Mouse (Mus musculus) forebrain, postnatal 0 days (tissue): ENCODE results near the gene Morn1. TPM values are rescaled to one million over a fixed set of nuclear protein-coding genes. Genes with fewer than 3 reads are reported as not detected.

Experiments
- ATAC-seq: fragments of 200-750 bp; cut with Nextera tagmentation; 2 replicates; pipeline ENCODE4 v1.8.0; 2017; ENCODE audit warnings: mild to moderate bottlenecking, moderate library complexity
- DNase-seq: peaks from one replicate; pipeline ENCODE4 v3.0.0-alpha.2; 2015
- H3K27ac ChIP-seq: fragments of 300-500 bp; sonication (generic); 2 replicates; pipeline ENCODE4 v1.5.1; 2014; ENCODE audit warnings: low read depth, mild to moderate bottlenecking, antibody characterized with exemption, low read length, moderate library complexity, mixed read lengths
- H3K27me3 ChIP-seq: fragments of 300-500 bp; sonication (generic); 2 replicates; pipeline ENCODE4 v1.6.1; 2014; ENCODE audit warnings: mild to moderate bottlenecking, low read length, mixed read lengths; ENCODE audit not compliant: insufficient read depth
- H3K36me3 ChIP-seq: fragments of 300-500 bp; sonication (generic); 2 replicates; pipeline ENCODE4 v1.6.1; 2014; ENCODE audit warnings: mild to moderate bottlenecking, moderate library complexity; ENCODE audit not compliant: insufficient read depth
- H3K4me1 ChIP-seq: fragments of 300-500 bp; sonication (generic); 2 replicates; pipeline ENCODE4 v1.6.1; 2014; ENCODE audit warnings: antibody characterized with exemption; ENCODE audit not compliant: insufficient read depth
- H3K4me2 ChIP-seq: fragments of 300-500 bp; sonication (generic); 2 replicates; pipeline ENCODE4 v1.6.1; 2014; ENCODE audit warnings: low read depth, mild to moderate bottlenecking, moderate library complexity
- H3K4me3 ChIP-seq: fragments of 300-500 bp; sonication (generic); 2 replicates; pipeline ENCODE4 v1.5.1; 2014; ENCODE audit warnings: low read depth, low read length, mixed read lengths
- H3K9ac ChIP-seq: fragments of 300-500 bp; sonication (generic); 2 replicates; pipeline ENCODE4 v1.6.1; 2014; ENCODE audit warnings: mild to moderate bottlenecking
- H3K9me3 ChIP-seq: fragments of 300-500 bp; sonication (generic); 2 replicates; pipeline ENCODE4 v1.6.1; 2016; ENCODE audit warnings: low read length
- CTCF ChIP-seq: sonication (generic); IDR thresholded peaks from 2 replicates; pipeline ENCODE4 v1.5.1; 2016; ENCODE audit warnings: antibody characterized with exemption, control low read depth, low read depth
- WGBS: fragments of 180-500 bp; shearing (Covaris S2); extraction: QIAGEN DNeasy Blood & Tissue Kit; methylation state at CpG from one replicate; pipeline ENCODE4 v1.1.7; 2014; 5-methylcytosine and 5-hydroxymethylcytosine counted together
- polyA plus RNA-seq: library from polyadenylated mRNA; unstranded; fragments of >200 nt; fragmentation: Nextera tagmentation; extraction: Ambion mirVana; gene quantifications from 2 replicates; pipeline ENCODE4 v1.2.1, GENCODE M21; 2015
- total RNA-seq: library from RNA; depleted of rRNA; stranded (reverse); fragments of >200 nt; gene quantifications from 2 replicates; pipeline ENCODE4 v1.2.3, GENCODE M21; 2014; rRNA removed

Morn1 gene
- total and polyA plus RNA-seq, 2 experiments from 2014 or later, result 7.4 to 9.7 TPM

DNA sequence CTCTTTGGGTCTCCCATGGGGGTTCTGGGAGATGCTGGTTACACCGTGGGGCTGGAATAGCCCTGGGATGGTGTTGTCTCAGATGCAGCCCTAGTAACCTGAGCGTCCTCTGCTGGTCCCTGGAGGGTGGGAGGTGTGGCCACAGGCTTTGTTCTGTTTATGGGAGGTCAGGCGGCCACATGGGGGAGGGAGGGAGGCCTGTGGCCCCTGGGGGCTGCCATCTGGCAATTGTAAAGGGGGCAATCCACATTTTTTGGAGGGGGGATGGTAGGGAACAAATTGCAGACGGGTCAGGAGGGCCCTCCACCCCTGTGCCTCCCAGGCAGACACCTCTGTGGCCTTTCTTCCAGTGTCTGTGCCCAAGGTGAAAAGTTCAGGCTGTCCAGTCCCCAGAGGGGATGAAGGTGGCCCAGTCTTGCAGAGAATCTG, 103.3 kb downstream of the Morn1 start:
- H3K36me3 ChIP-seq, result no peaks in the 10 kb centered on the region
- H3K27ac ChIP-seq, result no peak overlapping the region
- H3K4me3 ChIP-seq, result no peak overlapping the region
- DNase-seq (no peak), ATAC-seq (no peak)
- no peak for TF ChIP-seq CTCF
- WGBS, result 17% methylated on average over 4 of the region's 4 CpGs
- H3K27me3 ChIP-seq, result no peaks in the 10 kb centered on the region
- H3K4me1 ChIP-seq, result peaks cover 11% of the 10 kb centered on the region; the same call in 1 of the 2 replicates
- no peak overlapping the region for H3K9ac ChIP-seq
- H3K9me3 ChIP-seq, result no peaks in the 10 kb centered on the region
- H3K4me2 ChIP-seq, result no peak overlapping the region

DNA sequence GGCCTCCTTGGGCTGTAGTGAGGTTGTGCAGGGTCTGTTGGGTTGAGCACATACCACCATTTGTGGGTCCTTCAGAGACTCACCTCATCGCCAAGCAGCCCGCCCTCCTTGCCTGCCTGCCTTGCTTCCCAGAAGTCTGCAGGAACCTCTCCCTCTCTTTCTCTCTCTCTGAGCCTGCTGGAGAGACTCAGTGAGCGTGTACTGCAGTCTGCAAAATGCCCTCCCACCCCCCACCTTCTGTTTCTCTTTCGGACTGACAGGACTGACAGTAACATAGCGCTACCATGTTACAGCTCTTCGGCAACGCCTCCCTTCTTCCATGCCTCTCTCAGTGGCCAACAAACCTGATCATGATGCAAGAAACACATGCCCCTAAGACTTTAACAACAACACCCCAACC, 103.9 kb downstream of the Morn1 start:
- no peak for DNase-seq
- no peak overlapping the region for H3K4me2 ChIP-seq
- TF ChIP-seq CTCF, result no peak
- 42% methylated on average over 7 of the region's 7 CpGs for WGBS
- no peak overlapping the region for H3K4me3 ChIP-seq
- no peaks in the 10 kb centered on the region for H3K36me3 ChIP-seq
- H3K4me1 ChIP-seq, result peaks cover 11% of the 10 kb centered on the region; the same call in 1 of the 2 replicates
- no peaks in the 10 kb centered on the region for H3K9me3 ChIP-seq
- no peaks in the 10 kb centered on the region for H3K27me3 ChIP-seq
- no peak overlapping the region for H3K27ac ChIP-seq
- no peak overlapping the region for H3K9ac ChIP-seq
- no peak for ATAC-seq

Other genes starting within 250 kb of the Morn1 start
- gene Ttc34, start 249.1 kb upstream of the Morn1 start, total RNA-seq, result 3.6 and 3.7 TPM in 2 replicates
- gene Ttc34, start 249.1 kb upstream of the Morn1 start, polyA plus RNA-seq, result 4.1 TPM in 2 replicates
- 0.43 and 1.5 TPM in 2 replicates for gene Mmel1, start 217.0 kb upstream of the Morn1 start, total RNA-seq
- gene Mmel1, start 217.0 kb upstream of the Morn1 start, polyA plus RNA-seq, result 0.39 and 0.74 TPM in 2 replicates
- 30.8 and 41.2 TPM in 2 replicates for gene Fam213b, start 187.4 kb upstream of the Morn1 start, total RNA-seq
- 59.7 and 62.1 TPM in 2 replicates for gene Fam213b, start 187.4 kb upstream of the Morn1 start, polyA plus RNA-seq
- gene Tnfrsf14, start 158.0 kb upstream of the Morn1 start, total RNA-seq, result 2.6 TPM in 1 of 2 replicates, not detected in the other
- gene Tnfrsf14, start 158.0 kb upstream of the Morn1 start, polyA plus RNA-seq, result not detected in 2 replicates
- gene Hes5, start 125.7 kb upstream of the Morn1 start, total RNA-seq, result 92.2 and 100 TPM in 2 replicates
- gene Hes5, start 125.7 kb upstream of the Morn1 start, polyA plus RNA-seq, result 107 and 120 TPM in 2 replicates
- gene Pank4, start 122.5 kb upstream of the Morn1 start, total RNA-seq, result 39.7 and 40.0 TPM in 2 replicates
- gene Pank4, start 122.5 kb upstream of the Morn1 start, polyA plus RNA-seq, result 20.4 and 22.6 TPM in 2 replicates
- gene Plch2, start 29.8 kb upstream of the Morn1 start, total RNA-seq, result 32.1 and 42.1 TPM in 2 replicates
- 11.7 and 17.4 TPM in 2 replicates for gene Plch2, start 29.8 kb upstream of the Morn1 start, polyA plus RNA-seq
- 16.9 and 18.5 TPM in 2 replicates for gene Pex10, start 19.6 kb upstream of the Morn1 start, total RNA-seq
- gene Pex10, start 19.6 kb upstream of the Morn1 start, polyA plus RNA-seq, result 14.0 and 14.1 TPM in 2 replicates
- gene Rer1, start 195 bp upstream of the Morn1 start, total RNA-seq, result 92.4 and 116 TPM in 2 replicates
- 136 and 140 TPM in 2 replicates for gene Rer1, start 195 bp upstream of the Morn1 start, polyA plus RNA-seq
- 66.9 and 68.7 TPM in 2 replicates for gene Ski, start 136.0 kb downstream of the Morn1 start, total RNA-seq
- gene Ski, start 136.0 kb downstream of the Morn1 start, polyA plus RNA-seq, result 11.7 and 12.2 TPM in 2 replicates
- 48.7 and 51.8 TPM in 2 replicates for gene Faap20, start 163.2 kb downstream of the Morn1 start, total RNA-seq
- 59.9 and 60.7 TPM in 2 replicates for gene Faap20, start 163.2 kb downstream of the Morn1 start, polyA plus RNA-seq